Mouse (Mus musculus) embryonic fibroblast, embryonic 13.5 days (primary cell): ENCODE results near the gene Prkd2.

Experiments used
- CTCF ChIP-seq: IDR thresholded peaks from 2 replicates; pipeline ENCODE4 v1.5.1; 2011; ENCODE audit warnings: mild to moderate bottlenecking, control low read depth, low read length, moderate library complexity, borderline replicate concordance; ENCODE audit not compliant: insufficient read depth
- POLR2A ChIP-seq: IDR thresholded peaks from 2 replicates; pipeline ENCODE4 v1.6.1; 2011; ENCODE audit warnings: low read depth, mild to moderate bottlenecking, control low read depth, low read length, moderate library complexity

DNA sequence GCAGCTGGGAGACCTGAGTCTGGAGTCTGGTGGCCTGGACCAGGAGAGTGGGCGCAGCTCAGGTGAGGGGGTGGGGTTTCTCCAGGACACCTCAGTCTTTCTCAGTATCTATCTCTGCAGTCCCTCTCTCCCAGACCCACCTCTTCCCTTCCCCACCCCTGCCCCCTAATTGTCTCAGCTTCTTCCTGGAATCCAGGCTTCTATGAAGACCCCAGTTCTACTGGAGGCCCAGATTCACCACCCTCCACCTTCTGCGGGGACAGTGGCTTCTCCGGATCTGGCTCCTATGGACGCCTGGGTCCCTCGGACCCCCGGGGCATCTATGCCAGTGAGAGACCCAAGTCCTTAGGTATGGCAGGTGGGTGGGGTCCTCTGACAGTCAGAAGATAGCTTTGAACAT, 40.5 kb downstream of the Prkd2 start:
- TF ChIP-seq CTCF, result no peak
- TF ChIP-seq POLR2A, result no peak
